Mouse (Mus musculus): ENCODE data around the gene Stard7. TPM values are rescaled to one million over a fixed set of nuclear protein-coding genes. Genes with fewer than 3 reads are reported as not detected.

Gene Stard7
- polyA plus RNA-seq, 1 experiment from 2014 or later: 85.1 TPM

- H3K27me3 ChIP-seq: no peaks in the 10 kb centered on the region
- in situ Hi-C loops (cut with MboI; ENCODE audit: low pct_unique_long_range_greater_than_20kb): no loop called here
Measured at GRCm38 (mm10) chr2:127315155-127315470, 45.1 kb downstream of the Stard7 start.

GRCm38 (mm10) chr2:127316431-127316830, 46.4 kb downstream of the Stard7 start:
- in situ Hi-C loops (cut with MboI; ENCODE audit: low pct_unique_long_range_greater_than_20kb): no loop called here
- H3K27me3 ChIP-seq: no peaks in the 10 kb centered on the region
- ChIA-PET POLR2A (no interaction called here), CTCF (interaction anchor here (1.1 kb wide), 1 partner anchor 25 kb away, joined by 4 read pairs; no protein-coding TSS in a partner anchor)
- ATAC-seq (no peak), DNase-seq (ENCODE audit: low read depth, low spot score) (no peak)
- no peak for TF ChIP-seq CTCF (IDR thresholded peaks at IDR 0.05)

More at GRCm38 (mm10) chr2:127315155-127315470, 45.1 kb downstream of the Stard7 start:
- POLR2A ChIA-PET: no interaction called here
- DNase-seq (ENCODE audit: low read depth, low spot score) (no peak), ATAC-seq (no peak)
- CTCF ChIA-PET: interaction anchor here (1.5 kb wide), 2 partner anchors 8 to 22 kb away, joined by 3 to 5 read pairs; partner anchors contain the start of gene Dusp2
- TF ChIP-seq CTCF (IDR thresholded peaks at IDR 0.05): no peak

GRCm38 (mm10) chr2:127318136-127318535, 48.1 kb downstream of the Stard7 start:
- H3K27me3 ChIP-seq: no peaks in the 10 kb centered on the region
- DNase-seq (ENCODE audit: low read depth, low spot score) (no peak), ATAC-seq (no peak)
- in situ Hi-C loops (cut with MboI; ENCODE audit: low pct_unique_long_range_greater_than_20kb): no loop called here
- CTCF ChIA-PET: no interaction called here
- POLR2A ChIA-PET: no interaction called here
- no peak for TF ChIP-seq CTCF (IDR thresholded peaks at IDR 0.05)

- TF ChIP-seq CTCF (IDR thresholded peaks at IDR 0.05): no peak
- in situ Hi-C loops (cut with MboI; ENCODE audit: low pct_unique_long_range_greater_than_20kb): no loop called here
- ATAC-seq (no peak), DNase-seq (ENCODE audit: low read depth, low spot score) (no peak)
- ChIA-PET CTCF (interaction anchor here (1.2 kb wide), 1 partner anchor 12 kb away, joined by 3 read pairs; no protein-coding TSS in a partner anchor), POLR2A (interaction anchor here (0.9 kb wide), 1 partner anchor 19 kb away, joined by 3 read pairs; no protein-coding TSS in a partner anchor)
- no peaks in the 10 kb centered on the region for H3K27me3 ChIP-seq
Measured at GRCm38 (mm10) chr2:127319071-127319470, 49.1 kb downstream of the Stard7 start.

- POLR2A ChIA-PET: interaction anchor here (0.6 kb wide), 1 partner anchor 166 kb away, joined by 3 read pairs; no protein-coding TSS in a partner anchor
- in situ Hi-C loops (cut with MboI; ENCODE audit: low pct_unique_long_range_greater_than_20kb): no loop called here
- no peak for DNase-seq (ENCODE audit: low read depth, low spot score)
Measured at GRCm38 (mm10) chr2:127322671-127323285, 52.8 kb downstream of the Stard7 start.

GRCm38 (mm10) chr2:127323667-127324066, 53.6 kb downstream of the Stard7 start:
- ATAC-seq (no peak), DNase-seq (ENCODE audit: low read depth, low spot score) (no peak)
- in situ Hi-C loops (cut with MboI; ENCODE audit: low pct_unique_long_range_greater_than_20kb): no loop called here
- CTCF ChIA-PET: interaction anchor here (0.8 to 1.1 kb wide), 2 partner anchors 9 to 72 kb away, joined by 3 read pairs; no protein-coding TSS in a partner anchor
- TF ChIP-seq CTCF (IDR thresholded peaks at IDR 0.05): no peak
- no peaks in the 10 kb centered on the region for H3K27me3 ChIP-seq
- POLR2A ChIA-PET: interaction anchor here (0.6 to 0.7 kb wide), 3 partner anchors 9 to 167 kb away, joined by 3 read pairs; partner anchors contain the start of gene Dusp2

More at GRCm38 (mm10) chr2:127322671-127323285, 52.8 kb downstream of the Stard7 start:
- CTCF ChIA-PET: interaction anchor here (1.1 to 1.8 kb wide), 4 partner anchors 8 to 57 kb away, joined by 3 to 5 read pairs (median 3); no protein-coding TSS in a partner anchor
- H3K27me3 ChIP-seq: no peaks in the 10 kb centered on the region
- TF ChIP-seq CTCF (IDR thresholded peaks at IDR 0.05): no peak
- ATAC-seq: no peak

GRCm38 (mm10) chr2:127324456-127324855, 54.4 kb downstream of the Stard7 start:
- ChIA-PET CTCF (interaction anchor here (0.6 to 0.8 kb wide), 2 partner anchors 73 to 1684 kb away, joined by 3 read pairs; no protein-coding TSS in a partner anchor), POLR2A (interaction anchor here (0.6 kb wide), 2 partner anchors 8 to 18 kb away, joined by 3 read pairs; no protein-coding TSS in a partner anchor)
- DNase-seq (ENCODE audit: low read depth, low spot score) (no peak), ATAC-seq (no peak)
- no peaks in the 10 kb centered on the region for H3K27me3 ChIP-seq
- in situ Hi-C loops (cut with MboI; ENCODE audit: low pct_unique_long_range_greater_than_20kb): no loop called here
- no peak for TF ChIP-seq CTCF (IDR thresholded peaks at IDR 0.05)

- CTCF ChIA-PET: interaction anchor here (1.0 kb wide), 1 partner anchor 15 kb away, joined by 3 read pairs; no protein-coding TSS in a partner anchor
- POLR2A ChIA-PET: no interaction called here
- no peak for ATAC-seq
- in situ Hi-C loops (cut with MboI; ENCODE audit: low pct_unique_long_range_greater_than_20kb): no loop called here
- DNase-seq (ENCODE audit: low read depth, low spot score): no peak
- no peaks in the 10 kb centered on the region for H3K27me3 ChIP-seq
- no peak for TF ChIP-seq CTCF (IDR thresholded peaks at IDR 0.05)
Measured at GRCm38 (mm10) chr2:127328090-127328851, 58.3 kb downstream of the Stard7 start.

- in situ Hi-C loops (cut with MboI; ENCODE audit: low pct_unique_long_range_greater_than_20kb): no loop called here
- ChIA-PET POLR2A (interaction anchor here (1.0 kb wide), 1 partner anchor 9 kb away, joined by 3 read pairs; no protein-coding TSS in a partner anchor), CTCF (interaction anchor here (1.2 kb wide), 1 partner anchor 29 kb away, joined by 3 read pairs; the partner anchor contains the start of gene Adra2b)
- DNase-seq (ENCODE audit: low read depth, low spot score): peak; percentile 57
- no peaks in the 10 kb centered on the region for H3K27me3 ChIP-seq
- ATAC-seq: no peak
- no peak for TF ChIP-seq CTCF (IDR thresholded peaks at IDR 0.05)
Measured at GRCm38 (mm10) chr2:127332807-127333570, 63.0 kb downstream of the Stard7 start.

Data from Patski (cell line).